ENCODE assay signal across 8 mouse cellular contexts in the genomic region with DNA sequence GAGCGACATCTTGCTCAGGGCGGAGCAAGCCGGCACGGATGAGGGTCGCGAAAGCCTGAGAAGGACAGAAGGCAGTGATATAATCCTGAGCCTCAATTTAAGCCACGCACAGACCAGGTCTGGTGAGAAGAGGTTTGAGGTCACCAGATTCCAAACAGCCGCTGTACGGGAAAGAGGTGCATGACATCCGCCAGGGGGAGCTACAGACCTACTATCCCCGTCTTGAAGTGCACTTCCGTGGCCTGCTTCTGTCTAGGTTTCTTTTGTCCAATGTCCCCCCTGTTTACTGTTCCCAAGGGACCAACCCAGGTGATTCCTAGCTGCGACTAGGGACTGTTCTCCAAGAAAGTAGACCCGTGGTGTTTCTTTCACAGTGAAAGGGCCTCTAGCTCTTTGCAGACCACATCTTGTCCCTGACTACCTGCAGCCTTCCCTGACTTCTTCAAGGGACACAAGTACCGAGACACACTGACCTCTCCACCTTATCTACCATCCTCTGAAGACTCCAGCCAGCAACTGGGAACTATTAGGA. TPM values are rescaled to one million over a fixed set of nuclear protein-coding genes. Genes with fewer than 3 reads are reported as not detected.
DNase-seq lines count a peak whose midpoint lies in the region; ATAC-seq lines count a peak whose summit lies in the region.

TSS of gene Dus2 (plus strand) at position 482 of the 532 bp plus-strand sequence.

- peak; percentile 64; the same call in 1 of the 2 replicates for ATAC-seq in heart, embryonic 15.5 days (replicated peaks; ENCODE audit: insufficient number of reproducible peaks, insufficient read depth, low FRiP score, low read depth)
- no peak; the same call in 1 of the 2 replicates for ATAC-seq in liver, embryonic 15.5 days (ENCODE audit: insufficient read depth)
- ATAC-seq in neural tube, embryonic 12.5 days (ENCODE audit: low FRiP score, low read depth) = peak; percentile 58; the same call in 1 of the 2 replicates

- no peak within 1 kb of the TSS for H3K27ac ChIP-seq in brown adipose tissue, adult 24 weeks (replicated peaks; ENCODE audit: low read depth, low read length)
- H3K27ac ChIP-seq in heart, embryonic 15.5 days = no peak within 1 kb of the TSS
- no peak within 1 kb of the TSS for H3K27ac ChIP-seq in liver, embryonic 15.5 days (replicated peaks)
- H3K27ac ChIP-seq in neural tube, embryonic 12.5 days = no peak within 1 kb of the TSS

- no peaks in the 10 kb centered on the region for H3K27me3 ChIP-seq in heart, embryonic 15.5 days
- peaks cover 26% of the 10 kb centered on the region for H3K27me3 ChIP-seq in liver, embryonic 15.5 days
- H3K27me3 ChIP-seq in neural tube, embryonic 12.5 days (replicated peaks) = no peaks in the 10 kb centered on the region

- no peaks in the 10 kb centered on the region for H3K36me3 ChIP-seq in heart, embryonic 15.5 days
- no peaks in the 10 kb centered on the region for H3K36me3 ChIP-seq in liver, embryonic 15.5 days (replicated peaks)
- no peaks in the 10 kb centered on the region for H3K36me3 ChIP-seq in neural tube, embryonic 12.5 days

- H3K9ac ChIP-seq in heart, embryonic 15.5 days = no peak within 1 kb of the TSS
- no peak within 1 kb of the TSS for H3K9ac ChIP-seq in liver, embryonic 15.5 days
- H3K9ac ChIP-seq in neural tube, embryonic 12.5 days = no peak within 1 kb of the TSS

- H3K4me3 ChIP-seq in brown adipose tissue, adult 24 weeks (ENCODE audit: insufficient read depth, low read depth, low read length) = no peak within 1 kb of the TSS
- no peak within 1 kb of the TSS for H3K4me3 ChIP-seq in heart, embryonic 15.5 days
- H3K4me3 ChIP-seq in liver, embryonic 15.5 days (replicated peaks) = no peak within 1 kb of the TSS
- H3K4me3 ChIP-seq in neural tube, embryonic 12.5 days = no peak within 1 kb of the TSS

- 9% methylated on average over 15 of the region's 15 CpGs for WGBS in heart, embryonic 15.5 days
- 10% methylated on average over 15 of the region's 15 CpGs for WGBS in liver, embryonic 15.5 days (ENCODE audit: insufficient replicate concordance)
- WGBS in neural tube, embryonic 12.5 days = 10% methylated on average over 15 of the region's 15 CpGs

- peak within 1 kb of the TSS; percentile 30; the same call in 1 of the 2 replicates for H3K4me2 ChIP-seq in heart, embryonic 15.5 days
- H3K4me2 ChIP-seq in liver, embryonic 15.5 days = peak within 1 kb of the TSS; percentile 35; the same call in 1 of the 2 replicates
- 0 out of 2 replicates have a peak within 1 kb of the TSS, but pooled peaks have one; percentile 20 for H3K4me2 ChIP-seq in neural tube, embryonic 12.5 days (replicated peaks)

- H3K9me3 ChIP-seq in heart, embryonic 15.5 days (replicated peaks) = no peaks in the 10 kb centered on the region
- H3K9me3 ChIP-seq in liver, embryonic 15.5 days (replicated peaks) = no peaks in the 10 kb centered on the region
- H3K9me3 ChIP-seq in neural tube, embryonic 12.5 days = no peaks in the 10 kb centered on the region

- DNase-seq in CD8-positive naive resting alpha-beta T cell, adult 2 months (ENCODE audit: low read depth in 2 of 2, low spot score in 2 of 2) = peak; percentile 79 to 85
- peak; percentile 62 for DNase-seq in fibroblast of lung, adult 2 months (ENCODE audit: low read depth)
- DNase-seq in kidney, postnatal 14 days = peak; percentile 84
- peak; percentile 36 for DNase-seq in telencephalon, adult 2 months (ENCODE audit: low read depth, low spot score)

- H3K4me1 ChIP-seq in brown adipose tissue, adult 24 weeks (ENCODE audit: control insufficient read depth, insufficient read depth, insufficient read length, low read length) = no peaks in the 10 kb centered on the region; the same call in 1 of the 2 replicates
- peaks cover 6% of the 10 kb centered on the region; the same call in 1 of the 2 replicates for H3K4me1 ChIP-seq in heart, embryonic 15.5 days (replicated peaks)
- H3K4me1 ChIP-seq in liver, embryonic 15.5 days (replicated peaks) = peaks cover 11% of the 10 kb centered on the region; the same call in 1 of the 2 replicates
- no peaks in the 10 kb centered on the region for H3K4me1 ChIP-seq in neural tube, embryonic 12.5 days

RNA-seq across cellular contexts. Expression of gene Dus2, which starts in this region (rescaled TPM):
- polyA plus RNA-seq in brown adipose tissue, adult 24 weeks (2012; ENCODE audit: insufficient read depth, insufficient read length, missing spikeins) = 11.8 and 12.8 TPM in 2 replicates
- polyA plus RNA-seq in heart, embryonic 15.5 days (2015; fragmentation: Nextera tagmentation; extraction: Ambion mirVana) = 12.5 and 15.0 TPM in 2 replicates
- 10.5 and 12.0 TPM in 2 replicates for polyA plus RNA-seq in liver, embryonic 15.5 days (2015; fragmentation: Nextera tagmentation; extraction: Ambion mirVana)
- 17.9 and 19.6 TPM in 2 replicates for polyA plus RNA-seq in neural tube, embryonic 12.5 days (2016; fragmentation: Nextera tagmentation; extraction: Ambion mirVana)
